Mouse (Mus musculus) stomach, postnatal 0 days (tissue): ENCODE data around the gene Hoxd12.

ENCODE experiments used
- CTCF ChIP-seq: IDR thresholded peaks from 2 replicates; pipeline ENCODE4 v1.5.1; 2016; ENCODE audit warnings: antibody characterized with exemption, low read depth, mild to moderate bottlenecking, moderate library complexity
- EP300 ChIP-seq: optimal IDR thresholded peaks from 2 replicates; pipeline ENCODE3; 2016; ENCODE audit warnings: antibody characterized with exemption

- TF ChIP-seq CTCF: no peak; the same call in 1 of the 2 replicates
- no peak for TF ChIP-seq EP300
Observed at GRCm38 (mm10) chr2:74697567-74698121, 22.8 kb downstream of the Hoxd12 start, which contains the start of gene Hoxd9.
